Mouse (Mus musculus) midbrain, embryonic 10.5 days (tissue): Measurements from ENCODE around the gene Inpp5k. TPM values are rescaled to one million over a fixed set of nuclear protein-coding genes. Genes with fewer than 3 reads are reported as not detected.
"Not testable (repeated sequence)": the region's sequence is repeated elsewhere in the genome, so short reads cannot be mapped to it uniquely, and the experiment has no call there.

Source experiments
- DNase-seq: peaks from one replicate; pipeline ENCODE4 v3.0.0-alpha.2; 2017; ENCODE audit warnings: low spot score
- H3K27ac ChIP-seq: fragments of 300-500 bp; sonication (generic); replicated peaks from 2 replicates; pipeline ENCODE4 v1.5.1; 2016; ENCODE audit warnings: mild to moderate bottlenecking
- H3K27me3 ChIP-seq: fragments of 300-500 bp; sonication (generic); 2 replicates; pipeline ENCODE4 v1.6.1; 2016; ENCODE audit warnings: low read depth, mild to moderate bottlenecking; ENCODE audit not compliant: poor library complexity, severe bottlenecking
- H3K36me3 ChIP-seq: fragments of 300-500 bp; sonication (generic); 2 replicates; pipeline ENCODE4 v1.6.1; 2016; ENCODE audit warnings: mild to moderate bottlenecking, moderate library complexity
- H3K4me1 ChIP-seq: fragments of 300-500 bp; sonication (generic); 2 replicates; pipeline ENCODE4 v1.6.1; 2016
- H3K4me3 ChIP-seq: fragments of 300-500 bp; sonication (generic); 2 replicates; pipeline ENCODE4 v1.5.1; 2016; ENCODE audit warnings: mild to moderate bottlenecking, moderate library complexity
- H3K9me3 ChIP-seq: fragments of 300-500 bp; sonication (generic); replicated peaks from 2 replicates; pipeline ENCODE4 v1.6.1; 2016; ENCODE audit warnings: mild to moderate bottlenecking
- WGBS: fragments of 180-500 bp; shearing (Covaris S2); methylation state at CpG from one replicate; pipeline ENCODE4 v1.1.7; 2016; 5-methylcytosine and 5-hydroxymethylcytosine counted together
- polyA plus RNA-seq: library from polyadenylated mRNA; unstranded; fragments of >200 nt; fragmentation: Nextera tagmentation; extraction: Ambion mirVana; gene quantifications from 2 replicates; pipeline ENCODE4 v1.2.1, GENCODE M21; 2016

The Inpp5k gene
- polyA plus RNA-seq, 1 experiment from 2014 or later = 19.6 TPM

DNA sequence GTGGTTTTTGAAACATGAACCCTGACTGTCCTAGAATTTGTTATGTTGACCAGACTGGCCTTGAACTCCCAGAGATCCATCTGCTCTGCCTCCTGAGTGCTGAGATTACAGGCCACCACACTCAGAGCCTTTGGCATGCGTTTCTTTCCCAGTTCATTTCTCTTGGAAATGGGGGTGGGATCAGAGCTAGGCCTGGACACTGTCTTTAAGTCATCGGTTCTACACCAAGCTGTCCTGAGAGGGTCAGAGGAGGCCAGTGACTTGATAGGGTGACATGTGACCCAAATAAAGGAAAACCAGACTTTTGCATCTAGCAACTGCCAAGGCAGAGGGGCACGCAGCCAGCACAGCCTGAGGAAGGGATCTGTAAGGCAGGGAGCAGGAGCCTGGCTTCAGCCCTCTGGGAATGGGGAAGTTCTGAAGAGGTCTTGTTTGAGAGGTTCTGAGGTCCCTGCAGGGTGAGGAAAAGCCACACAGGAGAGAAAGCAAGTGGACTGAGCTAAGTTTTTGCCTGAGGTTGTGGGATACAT is 34.0 kb upstream of the Inpp5k start:
- H3K9me3 ChIP-seq = no peaks in the 10 kb centered on the region
- H3K27me3 ChIP-seq = 0 out of 2 replicates have a peak, but pooled peaks cover 3% of the 10 kb centered on the region
- H3K4me3 ChIP-seq = no peak overlapping the region
- DNase-seq = no peak
- peaks cover 92% of the 10 kb centered on the region for H3K36me3 ChIP-seq
- H3K4me1 ChIP-seq = peaks cover 11% of the 10 kb centered on the region
- WGBS = 87% methylated on average over 3 of the region's 3 CpGs
- H3K27ac ChIP-seq = no peak overlapping the region

DNA sequence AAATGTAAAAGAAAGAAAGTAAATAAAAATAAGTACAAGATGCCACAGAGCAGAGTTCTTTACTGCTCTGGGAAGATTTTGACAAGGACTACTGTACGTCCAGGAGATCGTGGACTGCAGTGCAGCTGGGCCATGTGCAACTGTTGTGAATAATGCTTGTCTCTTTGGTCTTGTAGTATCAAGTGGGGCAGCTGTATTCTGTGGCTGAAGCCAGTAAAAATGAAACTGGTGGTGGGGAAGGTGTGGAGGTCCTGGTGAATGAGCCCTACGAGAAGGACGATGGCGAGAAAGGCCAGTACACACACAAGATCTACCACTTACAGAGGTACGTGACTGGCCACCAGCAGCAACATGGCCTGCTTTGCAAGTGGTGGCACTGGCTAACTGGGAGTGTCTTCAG is 32.8 kb upstream of the Inpp5k start:
- Histone ChIP-seq H3K4me3 (no peak overlapping the region), H3K9me3 (no peaks in the 10 kb centered on the region), H3K4me1 (peaks cover 11% of the 10 kb centered on the region), H3K27ac (no peak overlapping the region), H3K27me3 (0 out of 2 replicates have a peak, but pooled peaks cover 3% of the 10 kb centered on the region), H3K36me3 (peaks cover 92% of the 10 kb centered on the region)
- DNase-seq = no peak
- WGBS = 94% methylated on average over 6 of the region's 6 CpGs

DNA sequence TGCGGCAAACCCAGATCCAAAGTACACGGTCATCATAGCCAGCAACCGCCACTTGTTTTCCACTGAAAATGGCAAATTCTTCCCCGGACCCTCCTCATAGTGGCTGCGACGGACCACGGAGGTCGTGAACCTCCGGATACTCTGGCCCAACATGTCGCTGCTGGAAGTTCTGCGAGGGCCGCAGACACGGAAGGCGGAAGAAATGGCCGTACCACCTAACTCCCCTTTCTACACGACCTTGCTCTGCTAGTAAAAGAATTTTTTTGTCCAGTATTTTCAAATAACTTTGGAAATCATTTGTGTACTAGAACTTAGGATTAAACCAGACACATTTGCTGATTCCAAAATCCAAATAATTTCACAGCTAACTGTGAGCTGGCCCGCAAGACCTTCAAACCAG is 31.0 kb upstream of the Inpp5k start:
- H3K4me3 ChIP-seq, H3K4me1 ChIP-seq, H3K27me3 ChIP-seq, H3K9me3 ChIP-seq, H3K27ac ChIP-seq, DNase-seq: not testable (repeated sequence)
- 95% methylated on average over 17 of the region's 17 CpGs for WGBS
- H3K36me3 ChIP-seq = peaks cover 91% of the 10 kb centered on the region

DNA sequence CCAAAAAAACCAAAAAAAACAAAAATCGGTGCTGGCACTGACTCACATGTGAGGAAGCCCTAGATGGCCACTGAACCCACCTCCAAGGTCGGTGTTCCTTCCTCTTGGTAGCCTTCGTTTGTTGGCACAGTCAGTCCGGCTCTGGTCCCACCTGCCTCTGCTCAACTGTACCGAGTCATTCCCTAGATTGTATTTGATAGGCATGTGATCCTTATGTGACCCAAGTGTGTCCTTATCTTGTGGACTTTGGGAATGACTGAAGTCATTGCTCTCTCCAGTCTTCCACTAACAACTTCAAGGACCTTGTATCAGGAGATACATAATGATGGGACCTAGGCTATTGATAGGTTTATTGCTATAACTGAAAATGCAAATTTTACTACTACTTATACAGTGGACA is 26.0 kb upstream of the Inpp5k start:
- Histone ChIP-seq H3K27me3 (no peaks in the 10 kb centered on the region), H3K9me3 (no peaks in the 10 kb centered on the region), H3K27ac (no peak overlapping the region), H3K36me3 (peaks cover 90% of the 10 kb centered on the region), H3K4me3 (no peak overlapping the region), H3K4me1 (no peaks in the 10 kb centered on the region)
- no peak for DNase-seq
- 94% methylated on average over 5 of the region's 5 CpGs for WGBS

DNA sequence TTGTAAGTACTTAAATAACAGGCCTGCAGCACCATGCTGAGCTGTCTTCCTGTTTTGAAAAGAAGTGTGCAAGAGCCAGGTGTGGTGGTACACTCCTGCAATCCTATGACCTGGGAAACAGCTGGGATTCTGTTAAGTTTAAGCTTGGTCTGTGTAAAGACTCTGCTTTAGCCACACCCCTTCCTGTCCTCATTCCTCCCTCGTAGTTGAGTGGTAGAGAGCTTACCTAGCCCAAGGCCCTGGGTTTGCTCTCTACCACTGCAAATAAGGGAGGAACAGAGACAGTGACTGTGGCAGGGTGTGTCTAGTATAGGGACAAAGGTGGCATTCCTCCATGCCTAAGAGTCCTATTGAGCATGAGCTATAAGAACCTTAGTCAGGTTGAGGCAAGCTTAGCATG is 25.5 kb upstream of the Inpp5k start:
- peaks cover 90% of the 10 kb centered on the region for H3K36me3 ChIP-seq
- no peak overlapping the region for H3K4me3 ChIP-seq
- 72% methylated on average over 1 of the region's 1 CpGs for WGBS
- no peak for DNase-seq
- H3K27ac ChIP-seq = no peak overlapping the region
- no peaks in the 10 kb centered on the region for H3K27me3 ChIP-seq
- no peaks in the 10 kb centered on the region for H3K9me3 ChIP-seq
- H3K4me1 ChIP-seq = no peaks in the 10 kb centered on the region

DNA sequence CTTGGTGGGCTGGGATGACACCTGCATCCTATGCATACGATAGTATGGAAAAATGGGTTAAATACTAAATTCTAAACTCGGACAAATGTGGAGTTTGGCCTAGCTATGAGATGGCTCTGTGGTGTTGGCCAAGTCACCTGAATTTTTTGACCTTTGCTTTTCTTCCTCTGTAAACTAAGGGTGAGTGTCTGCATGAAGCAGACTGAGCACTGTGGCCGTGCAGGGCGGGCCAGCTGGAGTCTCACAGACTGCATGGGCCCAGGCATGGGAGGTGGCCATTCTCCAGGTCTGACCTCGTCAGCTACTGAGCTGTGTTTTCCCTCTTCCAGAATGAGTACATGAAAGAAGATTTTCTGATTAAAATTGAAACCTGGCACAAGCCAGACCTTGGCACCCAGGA is 22.0 kb upstream of the Inpp5k start:
- 91% methylated on average over 5 of the region's 5 CpGs for WGBS
- H3K9me3 ChIP-seq = no peaks in the 10 kb centered on the region
- no peaks in the 10 kb centered on the region for H3K27me3 ChIP-seq
- H3K4me3 ChIP-seq = no peak overlapping the region
- H3K27ac ChIP-seq = no peak overlapping the region
- H3K4me1 ChIP-seq = no peaks in the 10 kb centered on the region
- no peak for DNase-seq
- peaks cover 88% of the 10 kb centered on the region for H3K36me3 ChIP-seq

DNA sequence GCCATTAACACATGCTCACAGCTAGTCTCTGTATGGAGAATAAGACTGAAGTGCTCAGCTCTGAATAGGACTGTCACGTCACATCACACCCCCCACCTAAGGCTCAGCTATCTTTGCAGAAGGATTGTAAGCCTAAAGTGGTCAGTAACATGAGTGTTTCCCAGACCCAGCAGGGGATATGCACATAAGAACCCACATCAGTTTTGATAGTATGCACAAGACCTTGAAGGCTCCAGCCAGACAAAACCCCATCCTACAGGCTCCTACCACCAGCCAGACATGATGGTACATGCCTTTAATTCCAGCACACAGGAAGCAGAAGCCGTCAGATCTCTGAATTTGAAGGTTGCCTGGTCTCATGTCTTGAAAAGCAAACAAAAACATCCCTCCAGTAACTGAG is 20.8 kb upstream of the Inpp5k start:
- WGBS = 90% methylated on average over 2 of the region's 2 CpGs
- Histone ChIP-seq H3K4me1 (no peaks in the 10 kb centered on the region), H3K9me3 (no peaks in the 10 kb centered on the region), H3K27ac (no peak overlapping the region), H3K27me3 (no peaks in the 10 kb centered on the region), H3K4me3 (no peak overlapping the region), H3K36me3 (peaks cover 90% of the 10 kb centered on the region)
- no peak for DNase-seq

DNA sequence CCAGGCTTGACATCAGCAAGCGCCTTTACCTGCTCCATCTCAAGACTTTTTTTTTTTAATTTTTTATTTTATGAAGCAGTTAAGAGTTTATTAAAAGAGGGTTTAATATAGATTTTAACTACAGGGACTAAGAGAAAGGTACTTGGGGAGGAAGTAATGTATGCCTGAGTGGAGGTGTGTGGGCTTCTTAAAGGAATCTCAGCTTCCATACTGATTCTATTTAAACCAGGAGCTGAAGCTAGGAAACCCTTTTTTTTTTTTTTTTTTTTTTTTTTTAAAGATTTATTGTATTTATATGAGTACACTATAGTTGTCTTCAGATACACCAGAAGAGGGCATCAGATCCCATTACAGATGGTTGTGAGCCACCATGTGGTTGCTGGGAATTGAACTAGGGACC is 16.0 kb upstream of the Inpp5k start:
- Histone ChIP-seq H3K9me3 (no peaks in the 10 kb centered on the region), H3K27ac (no peak overlapping the region), H3K36me3 (peaks cover 92% of the 10 kb centered on the region), H3K4me3 (no peak overlapping the region), H3K27me3 (no peaks in the 10 kb centered on the region), H3K4me1 (no peaks in the 10 kb centered on the region)
- no peak for DNase-seq
- WGBS = 93% methylated on average over 1 of the region's 1 CpGs

DNA sequence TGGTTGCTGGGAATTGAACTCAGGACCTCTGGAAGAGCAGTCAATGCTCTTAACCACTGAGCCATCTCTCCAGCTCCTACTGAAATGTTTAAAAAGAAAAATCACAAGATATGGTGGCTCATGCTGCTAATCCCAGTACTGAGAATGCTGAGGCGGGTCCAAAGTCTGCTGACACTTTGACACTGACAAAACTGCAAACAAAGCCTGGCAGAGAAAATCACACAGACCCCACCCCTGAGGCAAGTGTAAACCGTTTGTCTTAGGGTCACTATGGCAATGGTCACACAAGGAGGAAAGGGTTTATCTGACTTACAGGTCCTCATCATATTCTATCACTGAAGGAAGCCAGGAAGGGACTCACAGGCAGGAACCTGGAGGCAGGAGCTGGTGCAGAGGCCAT is 15.2 kb upstream of the Inpp5k start:
- H3K4me3 ChIP-seq = no peak overlapping the region
- H3K4me1 ChIP-seq = no peaks in the 10 kb centered on the region
- DNase-seq = no peak
- H3K36me3 ChIP-seq = peaks cover 92% of the 10 kb centered on the region
- H3K27me3 ChIP-seq = no peaks in the 10 kb centered on the region
- H3K27ac ChIP-seq = no peak overlapping the region
- H3K9me3 ChIP-seq = no peaks in the 10 kb centered on the region
- WGBS = 90% methylated on average over 2 of the region's 2 CpGs

DNA sequence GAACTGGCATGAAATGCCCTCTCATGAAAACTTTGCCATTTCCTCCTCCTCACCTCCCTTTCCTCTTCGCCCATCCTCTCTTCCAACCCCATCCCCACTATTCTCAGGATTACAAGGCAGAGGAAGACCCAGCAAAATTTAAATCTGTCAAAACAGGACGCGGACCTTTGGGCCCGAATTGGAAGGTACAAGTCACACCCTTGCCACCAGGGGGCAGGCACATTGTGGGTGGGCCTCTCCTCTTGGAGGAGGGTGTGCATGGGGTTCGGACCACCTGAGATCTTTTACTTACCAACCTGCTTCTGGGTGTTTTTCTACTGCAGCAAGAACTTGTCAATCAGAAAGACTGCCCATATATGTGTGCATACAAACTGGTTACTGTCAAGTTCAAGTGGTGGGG is 11.7 kb upstream of the Inpp5k start:
- Histone ChIP-seq H3K4me3 (no peak overlapping the region), H3K27ac (no peak overlapping the region), H3K9me3 (no peaks in the 10 kb centered on the region), H3K4me1 (no peaks in the 10 kb centered on the region), H3K27me3 (no peaks in the 10 kb centered on the region), H3K36me3 (peaks cover 88% of the 10 kb centered on the region)
- no peak for DNase-seq
- WGBS = 81% methylated on average over 5 of the region's 5 CpGs

DNA sequence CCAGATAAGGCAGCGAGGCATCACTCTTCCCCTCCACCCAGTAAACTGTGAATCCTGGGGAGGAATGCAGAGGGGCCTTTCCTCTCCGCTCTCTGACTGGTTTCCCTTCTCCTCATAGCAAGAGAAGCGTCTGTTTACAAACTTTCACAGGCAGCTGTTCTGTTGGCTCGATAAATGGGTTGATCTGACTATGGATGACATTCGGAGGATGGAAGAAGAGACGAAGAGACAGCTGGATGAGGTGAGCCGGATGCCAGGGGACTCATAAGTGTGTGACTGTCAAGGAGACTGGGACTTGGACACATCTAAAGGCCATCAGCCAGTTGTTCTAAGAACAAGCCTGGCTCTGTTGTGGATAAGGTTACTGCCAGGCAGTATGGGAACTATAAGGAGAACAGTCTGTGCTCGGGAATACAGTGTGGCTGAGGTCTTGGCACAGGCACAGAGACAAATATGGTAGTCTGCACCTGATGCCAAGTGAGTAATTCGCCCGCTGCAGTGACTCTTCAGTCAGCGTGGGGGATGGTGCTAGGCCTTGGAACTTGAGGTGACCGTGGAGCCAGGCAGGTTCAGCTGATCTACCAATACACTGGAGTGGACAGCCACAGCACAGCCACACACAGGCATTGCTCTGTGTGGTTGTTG is 10.5 kb upstream of the Inpp5k start:
- no peaks in the 10 kb centered on the region for H3K27me3 ChIP-seq

DNA sequence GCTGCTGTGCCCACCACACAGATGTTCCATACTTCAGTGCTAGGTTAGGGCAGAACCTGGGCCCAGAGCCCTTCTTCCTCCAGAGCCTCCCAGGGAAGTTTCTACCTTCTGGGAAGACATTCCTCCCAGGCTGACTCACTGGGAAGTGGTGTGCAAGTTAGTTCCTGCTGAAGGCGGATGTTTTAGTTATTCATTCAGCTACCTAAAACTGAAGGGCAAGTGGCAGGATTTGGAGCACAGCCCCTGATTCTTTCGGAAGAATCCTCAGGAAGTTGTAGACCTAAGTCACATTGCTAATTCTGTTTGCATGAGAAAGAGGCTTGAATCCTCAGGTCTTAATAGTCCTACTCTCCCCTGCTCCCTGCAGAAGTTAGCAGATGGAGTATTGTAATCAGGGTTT is 9.4 kb upstream of the Inpp5k start:
- Histone ChIP-seq H3K4me1 (no peaks in the 10 kb centered on the region), H3K27me3 (no peaks in the 10 kb centered on the region), H3K9me3 (no peaks in the 10 kb centered on the region), H3K27ac (no peak overlapping the region), H3K4me3 (no peak overlapping the region), H3K36me3 (peaks cover 86% of the 10 kb centered on the region)
- no peak for DNase-seq
- 90% methylated on average over 2 of the region's 2 CpGs for WGBS

More for the DNA sequence above, 10.5 kb upstream of the Inpp5k start:
- Histone ChIP-seq H3K36me3 (peaks cover 84% of the 10 kb centered on the region), H3K4me1 (no peaks in the 10 kb centered on the region), H3K9me3 (no peaks in the 10 kb centered on the region), H3K4me3 (no peak overlapping the region), H3K27ac (no peak overlapping the region)
- DNase-seq = no peak
- WGBS = 91% methylated on average over 12 of the region's 12 CpGs

DNA sequence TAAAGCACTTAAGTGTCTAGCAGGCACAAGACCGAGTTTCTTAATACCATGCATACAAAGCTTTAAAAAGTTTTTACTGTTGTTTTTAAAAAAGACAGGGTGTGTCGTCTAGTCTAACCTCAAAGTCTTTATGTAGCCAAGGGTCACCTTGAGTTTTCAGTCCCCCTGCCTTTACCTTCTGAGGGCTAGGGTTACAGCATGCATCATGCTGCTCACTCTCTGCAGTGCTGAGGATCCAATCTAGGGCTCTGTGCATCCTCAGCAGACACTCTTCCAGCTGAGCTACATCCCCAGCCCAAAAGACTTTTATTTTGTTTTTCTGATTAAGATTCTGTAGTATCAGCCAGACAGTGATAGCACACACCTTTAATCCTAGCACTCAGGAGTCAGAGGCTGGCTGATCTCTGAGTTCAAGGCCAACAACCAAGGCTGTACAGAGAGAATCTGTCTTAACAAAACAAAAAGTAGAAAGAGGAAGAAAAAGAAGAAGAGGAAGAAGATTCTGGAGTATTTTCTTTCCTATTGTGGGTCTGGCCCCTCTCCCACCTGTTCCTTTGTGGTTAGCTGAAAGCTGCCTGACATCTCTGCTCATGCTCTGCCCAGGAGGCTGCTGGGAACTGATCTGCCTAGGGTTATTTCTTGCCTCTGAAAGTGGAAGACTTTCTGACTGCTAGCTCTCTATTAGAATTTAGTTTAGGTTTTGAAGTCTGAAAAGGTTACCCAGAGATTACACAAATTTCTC is 8.0 kb upstream of the Inpp5k start:
- Histone ChIP-seq H3K36me3 (peaks cover 85% of the 10 kb centered on the region), H3K27ac (no peak overlapping the region), H3K9me3 (no peaks in the 10 kb centered on the region), H3K4me3 (no peak overlapping the region), H3K27me3 (no peaks in the 10 kb centered on the region), H3K4me1 (no peaks in the 10 kb centered on the region)
- no peak for DNase-seq
- WGBS = 86% methylated on average over 2 of the region's 2 CpGs
